Mouse (Mus musculus) forebrain, embryonic 13.5 days (tissue): ENCODE results near the gene Sh3bp1. TPM values are rescaled to one million over a fixed set of nuclear protein-coding genes. Genes with fewer than 3 reads are reported as not detected.

Experiments used
- ATAC-seq: fragments of 200-750 bp; cut with Nextera tagmentation; 2 replicates; pipeline ENCODE4 v1.8.0; 2017
- H3K27ac ChIP-seq: fragments of 300-500 bp; sonication (generic); 2 replicates; pipeline ENCODE4 v1.5.1; 2015; ENCODE audit warnings: inconsistent platforms, mild to moderate bottlenecking, moderate library complexity
- H3K27me3 ChIP-seq: fragments of 300-500 bp; sonication (generic); 2 replicates; pipeline ENCODE4 v1.6.1; 2015; ENCODE audit warnings: mild to moderate bottlenecking, inconsistent platforms
- H3K36me3 ChIP-seq: fragments of 300-500 bp; sonication (generic); 2 replicates; pipeline ENCODE4 v1.6.1; 2015; ENCODE audit warnings: mild to moderate bottlenecking, inconsistent platforms; ENCODE audit not compliant: poor library complexity, severe bottlenecking
- H3K4me1 ChIP-seq: fragments of 300-500 bp; sonication (generic); 2 replicates; pipeline ENCODE4 v1.6.1; 2015; ENCODE audit warnings: inconsistent platforms
- H3K4me2 ChIP-seq: fragments of 300-500 bp; sonication (generic); 2 replicates; pipeline ENCODE4 v1.6.1; 2015; ENCODE audit warnings: inconsistent platforms, mild to moderate bottlenecking, moderate library complexity
- H3K4me3 ChIP-seq: fragments of 300-500 bp; sonication (generic); 2 replicates; pipeline ENCODE4 v1.5.1; 2015; ENCODE audit warnings: mild to moderate bottlenecking, inconsistent platforms
- H3K9ac ChIP-seq: fragments of 300-500 bp; sonication (generic); 2 replicates; pipeline ENCODE4 v1.6.1; 2015; ENCODE audit warnings: mild to moderate bottlenecking, inconsistent platforms
- H3K9me3 ChIP-seq: fragments of 300-500 bp; sonication (generic); replicated peaks from 2 replicates; pipeline ENCODE4 v1.6.1; 2016; ENCODE audit warnings: inconsistent platforms
- WGBS: fragments of 180-500 bp; shearing (Covaris S2); methylation state at CpG from one replicate; pipeline ENCODE4 v1.1.7; 2015; 5-methylcytosine and 5-hydroxymethylcytosine counted together
- polyA plus RNA-seq: library from polyadenylated mRNA; unstranded; fragments of >200 nt; fragmentation: Nextera tagmentation; extraction: Ambion mirVana; gene quantifications from 2 replicates; pipeline ENCODE4 v1.2.1, GENCODE M21; 2015

Sh3bp1 gene
- polyA plus RNA-seq, 1 experiment from 2014 or later = 3.7 TPM

DNA sequence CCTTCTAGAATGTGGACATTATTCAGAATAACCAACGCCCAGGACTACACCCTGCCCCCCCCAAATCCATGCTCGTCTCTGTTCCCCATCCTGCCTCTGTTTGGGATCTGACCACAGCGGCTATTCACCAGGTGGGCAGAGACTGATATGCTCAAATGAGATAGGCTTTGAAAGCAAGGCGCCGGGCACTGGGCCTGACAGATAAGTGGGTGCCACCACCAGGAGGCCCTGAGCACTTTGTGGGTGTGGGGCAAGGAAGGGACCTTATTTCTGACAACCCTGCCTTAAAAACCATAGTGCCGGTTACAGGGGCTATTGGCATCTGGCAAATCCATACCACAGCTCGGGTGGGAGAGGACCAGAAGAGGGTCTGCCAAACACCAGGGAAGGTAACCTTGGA is 23.1 kb downstream of the Sh3bp1 start:
- H3K9ac ChIP-seq = no peak overlapping the region
- 91% methylated on average over 7 of the region's 7 CpGs for WGBS
- H3K9me3 ChIP-seq = no peaks in the 10 kb centered on the region
- H3K27ac ChIP-seq = no peak overlapping the region
- peaks cover 18% of the 10 kb centered on the region for H3K36me3 ChIP-seq
- peaks cover 11% of the 10 kb centered on the region for H3K27me3 ChIP-seq
- ATAC-seq = no peak
- H3K4me3 ChIP-seq = no peak overlapping the region
- no peak overlapping the region for H3K4me2 ChIP-seq
- H3K4me1 ChIP-seq = peaks cover 24% of the 10 kb centered on the region

DNA sequence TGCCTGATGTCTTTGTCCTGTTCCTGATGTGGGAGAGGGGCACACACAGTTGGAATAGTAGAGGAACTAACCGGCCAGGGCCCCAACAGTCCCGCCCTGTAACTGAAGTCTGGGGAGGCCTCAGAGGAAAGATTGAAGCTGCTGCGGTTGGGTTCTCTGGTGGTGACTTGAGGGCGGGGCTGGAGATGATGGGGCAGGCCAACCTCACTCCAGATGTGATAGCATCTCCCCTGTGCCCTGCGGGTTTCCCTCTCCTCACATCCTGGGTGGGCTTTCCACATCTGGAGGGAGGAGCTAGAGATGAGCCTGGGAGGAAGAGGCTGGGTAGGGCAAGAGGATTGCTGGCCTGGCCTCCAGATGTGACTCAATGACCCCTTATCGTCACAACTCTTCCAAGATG is 24.0 kb downstream of the Sh3bp1 start:
- no peak overlapping the region for H3K4me2 ChIP-seq
- H3K27me3 ChIP-seq = peaks cover 11% of the 10 kb centered on the region
- no peak overlapping the region for H3K27ac ChIP-seq
- ATAC-seq = no peak
- no peaks in the 10 kb centered on the region for H3K9me3 ChIP-seq
- H3K4me3 ChIP-seq = no peak overlapping the region
- H3K9ac ChIP-seq = no peak overlapping the region
- 84% methylated on average over 6 of the region's 6 CpGs for WGBS
- H3K4me1 ChIP-seq = peaks cover 32% of the 10 kb centered on the region
- H3K36me3 ChIP-seq = peaks cover 11% of the 10 kb centered on the region

DNA sequence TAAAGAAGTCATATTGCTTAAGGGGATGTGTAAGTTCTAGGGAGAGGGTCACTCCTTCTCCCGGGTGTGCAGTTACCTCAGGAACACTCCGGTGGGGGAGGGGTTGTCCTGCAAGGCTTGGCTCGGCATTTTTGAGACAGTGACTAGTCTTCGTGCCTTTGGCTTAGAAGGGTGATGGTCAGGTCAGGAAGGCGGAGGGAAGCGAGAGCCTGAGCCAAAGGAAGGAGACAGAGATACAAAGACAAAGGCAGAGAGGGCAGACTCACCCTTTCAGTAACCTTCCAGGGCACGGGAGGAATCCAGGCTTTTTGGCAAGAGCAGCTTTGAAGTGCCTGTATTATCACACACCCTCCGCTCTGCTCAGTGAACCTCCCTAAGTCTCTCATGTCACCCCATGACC is 25.6 kb downstream of the Sh3bp1 start:
- Histone ChIP-seq H3K4me3 (no peak overlapping the region), H3K4me2 (no peak overlapping the region), H3K4me1 (peaks cover 32% of the 10 kb centered on the region), H3K9ac (no peak overlapping the region), H3K27ac (no peak overlapping the region), H3K27me3 (peaks cover 11% of the 10 kb centered on the region), H3K36me3 (no peaks in the 10 kb centered on the region), H3K9me3 (no peaks in the 10 kb centered on the region)
- ATAC-seq = no peak
- 45% methylated on average over 8 of the region's 8 CpGs for WGBS

DNA sequence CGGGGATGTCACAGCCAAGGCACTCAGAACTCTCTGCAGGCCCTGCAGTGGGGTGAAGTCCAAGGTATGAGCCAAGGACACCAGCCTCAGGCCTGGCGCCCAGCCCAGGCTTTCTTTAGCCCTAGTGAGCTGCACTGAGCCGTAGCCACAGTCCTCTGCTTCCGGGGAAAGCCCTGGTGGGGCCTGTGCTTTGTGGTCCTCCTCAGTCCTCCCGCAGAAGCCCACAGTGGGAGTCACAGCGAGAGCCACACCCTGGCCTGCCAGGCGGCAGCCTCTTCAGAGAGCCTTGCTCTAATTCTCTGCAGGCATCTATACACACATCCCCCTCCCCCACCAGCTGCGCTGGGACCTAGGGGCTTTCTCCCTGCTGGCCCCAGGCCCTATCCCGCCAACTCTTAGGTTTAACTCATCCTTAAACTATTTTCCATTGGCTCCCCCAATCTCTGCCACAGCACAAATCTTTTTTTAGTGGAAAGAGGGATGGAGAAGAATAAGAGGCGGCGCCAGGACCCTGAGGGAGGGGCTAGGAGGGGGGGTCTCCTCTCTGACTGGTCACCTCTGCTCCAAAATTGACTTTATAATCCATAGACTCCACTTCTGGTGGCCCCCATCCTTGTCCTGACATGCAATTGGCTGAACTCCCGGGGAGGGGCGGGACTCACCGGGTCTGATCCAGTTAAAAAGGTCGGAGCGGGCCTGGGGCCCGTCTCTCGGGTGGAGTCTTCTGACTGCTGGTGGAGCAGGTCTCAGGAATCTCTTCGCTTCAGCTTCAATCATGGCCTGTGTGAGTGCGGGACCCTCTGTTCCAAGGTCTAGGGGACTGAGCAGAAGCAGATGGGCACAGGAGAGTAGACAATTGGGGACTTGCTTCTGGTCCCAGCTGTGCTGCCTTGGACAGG is 26.7 kb downstream of the Sh3bp1 start, which contains the start of gene Lgals1:
TSS of gene Lgals1 (plus strand) at position 705 of the 899 bp plus-strand sequence.
- Histone ChIP-seq H3K9ac (peak within 1 kb of the TSS; percentile 46), H3K27me3 (peaks cover 11% of the 10 kb centered on the region)

DNA sequence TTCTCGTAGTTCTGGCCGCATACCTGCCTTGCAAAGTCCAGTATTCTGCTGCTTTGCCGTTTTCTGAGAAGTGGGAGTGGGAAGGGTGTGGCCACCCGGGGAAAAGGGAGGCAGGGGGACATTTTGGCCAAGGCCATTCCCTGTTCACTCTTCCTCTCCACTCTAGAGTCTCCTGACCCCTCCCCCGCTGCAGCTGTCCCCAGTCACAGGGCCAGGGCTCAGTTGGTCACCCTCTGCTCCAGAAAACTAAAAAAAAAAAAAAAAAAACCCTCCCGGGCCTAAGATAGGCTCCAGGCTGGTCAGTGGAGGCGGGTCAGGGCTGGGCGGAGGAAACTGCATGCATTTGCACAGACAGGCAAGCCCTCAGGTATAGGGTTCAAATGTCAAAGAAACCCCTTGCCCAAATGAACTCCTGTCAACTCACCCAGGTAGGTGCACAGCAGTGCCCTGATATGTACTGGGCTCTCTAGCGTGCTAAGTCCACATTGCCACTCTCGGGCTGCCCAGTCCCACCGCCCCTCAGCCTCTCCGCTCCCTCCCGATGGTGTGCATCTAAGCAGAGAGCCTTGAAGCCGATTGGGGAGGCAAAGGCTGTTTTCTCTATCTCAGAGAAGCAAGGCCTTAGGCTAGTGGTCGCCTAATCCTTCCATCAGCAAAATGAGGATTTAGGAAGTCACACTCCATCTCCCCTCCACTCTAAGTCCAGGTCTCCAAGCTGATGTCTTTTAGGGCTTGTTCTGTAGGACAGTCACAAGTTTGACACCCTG is 27.6 kb downstream of the Sh3bp1 start:
- Histone ChIP-seq H3K27me3 (peaks cover 11% of the 10 kb centered on the region), H3K4me3 (peak overlapping the region; percentile 30), H3K9me3 (no peaks in the 10 kb centered on the region), H3K27ac (no peak overlapping the region), H3K4me1 (peaks cover 32% of the 10 kb centered on the region), H3K36me3 (no peaks in the 10 kb centered on the region), H3K4me2 (peak overlapping the region; percentile 64), H3K9ac (peak overlapping the region; percentile 45; the same call in 1 of the 2 replicates)
- no peak for ATAC-seq
- WGBS = 25% methylated on average over 15 of the region's 15 CpGs

More for the DNA sequence above, 26.7 kb downstream of the Sh3bp1 start, which contains the start of gene Lgals1:
- Histone ChIP-seq H3K36me3 (no peaks in the 10 kb centered on the region), H3K4me2 (peak within 1 kb of the TSS; percentile 64), H3K4me3 (peak within 1 kb of the TSS; percentile 30), H3K9me3 (no peaks in the 10 kb centered on the region), H3K4me1 (peaks cover 32% of the 10 kb centered on the region), H3K27ac (peak within 1 kb of the TSS; percentile 41)
- peak; percentile 55 for ATAC-seq
- WGBS = 6% methylated on average over 20 of the region's 20 CpGs

DNA sequence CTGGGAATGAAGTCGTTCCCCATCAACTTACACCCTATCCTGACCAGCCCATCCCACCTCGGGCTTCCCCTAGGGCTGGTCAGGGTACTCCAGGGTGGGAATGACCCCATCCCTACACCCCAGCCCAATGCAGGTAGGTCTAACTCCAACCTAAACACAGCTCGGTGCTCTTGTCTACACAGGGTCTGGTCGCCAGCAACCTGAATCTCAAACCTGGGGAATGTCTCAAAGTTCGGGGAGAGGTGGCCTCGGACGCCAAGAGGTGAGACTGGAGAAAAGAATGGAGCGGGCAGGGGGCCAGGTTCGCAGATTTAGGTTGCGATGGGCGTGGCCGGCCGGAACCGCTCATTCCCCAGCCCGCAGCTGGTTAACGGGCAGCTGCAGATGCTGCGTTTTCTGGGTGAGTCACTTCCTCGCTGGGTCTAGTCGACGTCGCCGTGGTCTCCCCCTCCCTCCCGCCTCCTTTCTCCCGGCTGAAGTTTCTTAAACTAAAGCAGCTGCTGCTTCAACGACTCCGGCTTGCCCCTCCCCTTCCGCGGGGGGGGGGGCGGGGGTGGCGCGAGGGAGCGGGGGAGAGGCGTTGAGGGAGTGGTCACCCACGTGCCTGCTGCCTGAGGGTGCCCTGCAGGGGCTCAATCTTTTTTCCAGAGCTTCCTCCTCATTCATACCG is 28.4 kb downstream of the Sh3bp1 start:
- H3K27me3 ChIP-seq = peaks cover 11% of the 10 kb centered on the region
- no peaks in the 10 kb centered on the region for H3K9me3 ChIP-seq
- no peaks in the 10 kb centered on the region for H3K36me3 ChIP-seq
- peak overlapping the region; percentile 30 for H3K4me3 ChIP-seq
- no peak overlapping the region for H3K27ac ChIP-seq
- 2% methylated on average over 24 of the region's 35 CpGs for WGBS
- H3K4me2 ChIP-seq = peak overlapping the region; percentile 64
- peak overlapping the region; percentile 45 for H3K9ac ChIP-seq
- peak; percentile 54; the same call in 1 of the 2 replicates for ATAC-seq
- peaks cover 32% of the 10 kb centered on the region for H3K4me1 ChIP-seq

DNA sequence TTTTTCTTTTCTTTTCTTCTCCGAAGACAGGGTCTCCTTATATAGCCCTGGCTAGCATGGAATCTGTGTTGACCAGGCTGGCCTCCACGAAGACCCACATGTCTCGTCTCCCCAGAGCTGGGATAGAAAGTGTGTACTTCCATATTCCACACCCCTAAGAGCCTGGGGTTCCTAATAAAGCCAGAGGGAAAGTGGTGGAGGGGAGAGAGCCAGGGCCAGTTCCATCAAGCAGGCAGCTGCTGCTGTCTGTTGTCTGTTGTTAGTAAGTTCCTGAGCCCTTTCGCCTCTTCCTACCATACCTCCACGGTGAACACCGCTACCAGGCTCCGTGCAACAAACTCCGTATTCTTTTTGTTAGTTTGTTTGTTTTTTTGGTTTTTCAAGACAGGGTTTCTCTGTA is 29.0 kb downstream of the Sh3bp1 start:
- 55% methylated on average over 8 of the region's 8 CpGs for WGBS
- H3K27ac ChIP-seq = no peak overlapping the region
- H3K4me3 ChIP-seq = peak overlapping the region; percentile 30; the same call in 1 of the 2 replicates
- H3K4me2 ChIP-seq = peak overlapping the region; percentile 64
- H3K27me3 ChIP-seq = peaks cover 14% of the 10 kb centered on the region
- no peaks in the 10 kb centered on the region for H3K36me3 ChIP-seq
- peaks cover 32% of the 10 kb centered on the region for H3K4me1 ChIP-seq
- no peak; the same call in 1 of the 2 replicates for ATAC-seq
- H3K9me3 ChIP-seq = no peaks in the 10 kb centered on the region
- 0 out of 2 replicates have a peak overlapping the region, but pooled peaks have one; percentile 45 for H3K9ac ChIP-seq

DNA sequence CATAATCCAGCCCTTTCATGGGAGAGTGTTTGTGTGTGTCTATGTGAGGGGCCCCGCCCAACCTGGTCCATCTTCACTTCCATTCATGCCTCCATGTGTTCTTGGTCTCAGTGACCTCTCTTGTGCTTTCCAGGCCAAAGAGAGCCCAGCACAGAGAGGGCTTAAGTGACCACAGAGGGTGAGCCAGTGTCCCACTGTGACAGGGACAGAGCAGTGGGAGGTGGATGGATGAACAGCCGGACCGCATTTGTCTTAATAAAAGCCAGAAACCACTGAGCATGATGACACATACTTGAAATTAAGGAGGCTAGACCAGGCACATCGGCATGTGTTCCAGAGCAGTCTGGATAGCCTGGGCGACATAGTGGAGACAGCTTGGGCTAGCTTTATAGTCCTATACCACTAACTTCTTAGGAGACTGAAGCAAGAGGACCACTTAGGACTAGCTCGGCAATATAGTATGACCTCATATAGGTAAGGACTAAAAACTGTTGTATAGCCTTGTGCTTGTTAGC is 30.7 kb downstream of the Sh3bp1 start:
- Histone ChIP-seq H3K9me3 (no peaks in the 10 kb centered on the region), H3K36me3 (no peaks in the 10 kb centered on the region), H3K27ac (no peak overlapping the region), H3K4me2 (no peak overlapping the region), H3K4me1 (peaks cover 32% of the 10 kb centered on the region), H3K27me3 (peaks cover 14% of the 10 kb centered on the region), H3K9ac (no peak overlapping the region), H3K4me3 (no peak overlapping the region)
- no peak for ATAC-seq
- 97% methylated on average over 6 of the region's 6 CpGs for WGBS

DNA sequence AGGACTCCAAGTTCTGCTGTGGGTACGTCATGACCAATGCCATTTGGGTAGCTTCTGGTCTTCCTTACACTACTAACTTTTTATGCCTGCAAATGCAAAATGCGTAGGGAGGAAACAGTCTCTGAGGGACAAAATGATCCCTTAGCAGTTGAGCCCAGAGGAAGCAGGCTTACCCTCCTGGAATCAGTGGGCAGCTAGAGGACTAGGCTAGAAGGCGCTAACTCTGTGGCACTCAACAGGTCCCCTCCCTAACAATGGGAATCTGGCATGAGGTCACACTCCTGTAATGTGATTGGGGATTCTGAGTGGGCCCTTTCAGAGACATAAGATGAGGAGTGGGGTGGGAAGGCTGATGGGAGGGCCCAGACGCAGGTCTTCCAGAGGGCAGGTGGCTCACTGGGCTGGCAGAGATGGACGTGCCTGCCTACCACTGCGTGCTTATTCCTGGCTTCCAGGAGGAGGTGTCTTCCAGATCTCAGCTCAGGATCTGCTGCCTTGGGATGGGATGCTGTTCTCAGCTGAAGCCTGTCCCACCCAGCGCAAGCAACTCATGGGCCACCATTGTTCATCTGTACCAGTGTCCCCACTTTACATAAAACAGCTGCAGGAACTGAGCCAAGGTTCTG is 31.3 kb downstream of the Sh3bp1 start:
- Histone ChIP-seq H3K27ac (no peak overlapping the region), H3K4me2 (no peak overlapping the region), H3K27me3 (peaks cover 14% of the 10 kb centered on the region), H3K4me3 (no peak overlapping the region), H3K4me1 (peaks cover 33% of the 10 kb centered on the region), H3K36me3 (no peaks in the 10 kb centered on the region), H3K9me3 (no peaks in the 10 kb centered on the region), H3K9ac (no peak overlapping the region)
- 95% methylated on average over 7 of the region's 7 CpGs for WGBS
- ATAC-seq = no peak

DNA sequence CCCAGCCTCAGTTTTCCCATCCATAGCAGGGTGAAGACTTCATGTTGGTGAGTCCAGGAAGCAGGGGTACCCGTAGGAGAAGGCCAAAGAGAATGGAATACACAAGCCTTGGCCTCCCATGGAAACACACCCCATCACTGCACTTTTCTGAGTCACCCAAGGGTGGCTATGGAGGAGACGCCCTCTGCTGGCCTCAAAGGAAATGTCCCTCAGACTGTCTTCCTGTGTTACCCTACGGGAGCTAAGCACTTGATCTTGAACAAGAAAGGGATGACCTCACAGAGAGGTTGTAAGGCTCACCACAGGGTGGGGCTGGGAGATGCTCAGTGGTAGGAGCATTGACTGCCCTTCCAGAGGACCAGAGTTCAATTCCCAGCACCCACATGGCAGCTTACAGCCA is 32.0 kb downstream of the Sh3bp1 start:
- no peak overlapping the region for H3K4me2 ChIP-seq
- 20% methylated on average over 3 of the region's 3 CpGs for WGBS
- no peak for ATAC-seq

DNA sequence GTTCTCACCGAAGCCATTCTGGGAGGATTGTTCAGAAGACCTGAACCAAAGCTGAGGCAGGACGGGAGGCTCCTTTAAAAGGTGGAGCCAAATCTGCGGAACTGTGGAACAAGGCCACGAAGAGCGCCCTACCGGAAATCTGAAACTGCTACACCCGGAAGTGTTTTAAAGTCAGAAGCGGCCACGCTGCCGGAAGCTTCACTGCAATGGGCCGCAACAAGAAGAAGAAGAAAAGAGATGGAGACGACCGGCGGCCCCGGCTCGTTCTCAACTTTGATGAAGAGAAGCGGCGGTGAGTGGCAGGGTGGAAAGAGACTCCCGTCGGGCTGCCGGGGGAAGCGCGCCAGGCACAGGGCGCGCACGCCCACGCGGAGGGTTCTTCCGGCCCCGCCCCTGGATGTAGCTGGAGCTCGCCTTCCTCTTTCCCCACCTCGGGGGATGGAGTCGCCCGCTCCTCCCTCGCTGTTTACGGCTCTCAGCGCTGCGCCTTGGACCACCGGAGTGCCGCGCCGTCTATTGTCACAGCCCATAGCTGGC is 35.3 kb downstream of the Sh3bp1 start, which contains the start of gene Nol12:
TSS of gene Nol12 (plus strand) at position 150 of the 537 bp plus-strand sequence.
- WGBS = 0% methylated on average over 41 of the region's 42 CpGs
- Histone ChIP-seq H3K27me3 (peaks cover 3% of the 10 kb centered on the region; the same call in 1 of the 2 replicates), H3K4me3 (peak within 1 kb of the TSS; percentile 60), H3K9me3 (no peaks in the 10 kb centered on the region), H3K27ac (peak within 1 kb of the TSS; percentile 82), H3K4me1 (peaks cover 19% of the 10 kb centered on the region), H3K36me3 (peaks cover 32% of the 10 kb centered on the region), H3K9ac (peak within 1 kb of the TSS; percentile 77), H3K4me2 (peak within 1 kb of the TSS; percentile 86)
- peak; percentile 91 for ATAC-seq

More for the DNA sequence above, 32.0 kb downstream of the Sh3bp1 start:
- H3K9me3 ChIP-seq = no peaks in the 10 kb centered on the region
- H3K27me3 ChIP-seq = peaks cover 12% of the 10 kb centered on the region
- H3K4me3 ChIP-seq = no peak overlapping the region
- no peaks in the 10 kb centered on the region for H3K36me3 ChIP-seq
- H3K27ac ChIP-seq = no peak overlapping the region
- H3K9ac ChIP-seq = no peak overlapping the region
- peaks cover 33% of the 10 kb centered on the region for H3K4me1 ChIP-seq
